ENCODE assay signal across 16 mouse cellular contexts in the genomic region with DNA sequence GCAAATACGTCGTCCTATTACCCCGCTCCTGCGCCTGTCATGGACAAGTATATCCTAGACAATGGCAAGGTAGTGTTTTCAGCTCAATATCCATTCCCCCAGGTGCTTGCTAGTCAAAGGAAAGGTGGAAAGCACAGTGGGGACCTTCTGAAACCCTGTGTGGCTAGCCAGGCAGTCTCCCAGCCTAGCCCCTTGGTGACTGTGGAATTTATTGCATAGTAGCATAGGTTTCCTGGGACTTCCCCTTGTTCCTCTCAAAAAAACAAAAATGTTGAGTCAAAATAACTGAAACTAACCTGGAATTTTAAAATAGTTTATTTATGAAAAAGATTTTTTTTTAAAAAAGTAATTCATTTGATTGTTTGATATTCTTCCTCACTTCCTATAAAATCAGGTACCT.
"Had no signal": no experiment of that assay in that cellular context is flagged by ENCODE, and none has a peak within 500 bp of the region (broad histone marks: within the 10 kb centered on the region; RNA-seq: fewer than 3 reads in every experiment).

No protein-coding gene starts in this region.

- H3K9ac ChIP-seq: neural tube, embryonic 13.5 days; neural tube, embryonic 15.5 days; stomach, embryonic 15.5 days had no signal

- H3K4me3 ChIP-seq: neural tube, embryonic 13.5 days; neural tube, embryonic 15.5 days; stomach, embryonic 15.5 days had no signal

- H3K4me2 ChIP-seq: neural tube, embryonic 13.5 days; neural tube, embryonic 15.5 days; stomach, embryonic 15.5 days had no signal

- H3K27ac ChIP-seq: neural tube, embryonic 13.5 days; neural tube, embryonic 15.5 days; stomach, embryonic 15.5 days; stomach, postnatal 0 days had no signal

- H3K9me3 ChIP-seq: neural tube, embryonic 13.5 days; neural tube, embryonic 15.5 days; stomach, embryonic 15.5 days had no signal

- H3K27me3 ChIP-seq: neural tube, embryonic 13.5 days; neural tube, embryonic 15.5 days; stomach, embryonic 15.5 days had no signal

- DNase-seq: retina, postnatal 1 day; right cerebral cortex, adult 18-20 months; right cerebral cortex, postnatal 14 days; right cerebral cortex, postnatal 25 days; right cerebral cortex, postnatal 4 days; spleen, adult 18-20 months; thymus, adult 18-20 months; thymus, adult 2 months; thymus, postnatal 14 days; thymus, postnatal 25 days; thymus, postnatal 36 days; thymus, postnatal 4 days had no signal
